Mouse (Mus musculus) liver, embryonic 14.5 days (tissue): Measurements from ENCODE around the gene Zfp146. TPM values are rescaled to one million over a fixed set of nuclear protein-coding genes. Genes with fewer than 3 reads are reported as not detected.
A peak's percentile ranks its signal among the peaks of the same experiment; 100 is the strongest.

Experiments
- ATAC-seq: fragments of 200-750 bp; cut with Nextera tagmentation; 2 replicates; pipeline ENCODE4 v1.8.0; 2017; ENCODE audit warnings: moderate number of reproducible peaks, mild to moderate bottlenecking, moderate library complexity; ENCODE audit not compliant: insufficient read depth
- DNase-seq, 3 experiments: peaks; one replicate each; pipeline ENCODE4 v3.0.0-alpha.2; 2012 to 2013; ENCODE audit warnings: low read depth in 3 of 3, low spot score in 3 of 3
- H3K27ac ChIP-seq: fragments of 300-500 bp; sonication (generic); 2 replicates; pipeline ENCODE4 v1.5.1; 2014; ENCODE audit warnings: moderate library complexity, mild to moderate bottlenecking, control low read depth, inconsistent platforms
- H3K27me3 ChIP-seq: fragments of 300-500 bp; sonication (generic); 2 replicates; pipeline ENCODE4 v1.6.1; 2014; ENCODE audit warnings: mild to moderate bottlenecking, low read length, moderate library complexity; ENCODE audit not compliant: control insufficient read depth, insufficient read depth
- H3K36me3 ChIP-seq: fragments of 300-500 bp; sonication (generic); replicated peaks from 2 replicates; pipeline ENCODE4 v1.6.1; 2014; ENCODE audit warnings: low read depth; ENCODE audit not compliant: control insufficient read depth, insufficient read depth
- H3K4me1 ChIP-seq, 2 experiments: fragments of 200-500 bp in 1 of 2; fragments of 300-500 bp in 1 of 2; sonication (generic) in 1 of 2; replicated peaks; 2 replicates each; pipeline ENCODE4 v1.6.1; 2012 to 2014; ENCODE audit warnings: antibody characterized with exemption in 1 of 2, inconsistent platforms in 1 of 2, low read length in 1 of 2; ENCODE audit not compliant: control insufficient read depth in 2 of 2, insufficient read depth in 2 of 2
- H3K4me2 ChIP-seq: fragments of 300-500 bp; sonication (generic); 2 replicates; pipeline ENCODE4 v1.6.1; 2014; ENCODE audit warnings: low read depth, mild to moderate bottlenecking, control low read depth, moderate library complexity
- H3K4me3 ChIP-seq, 2 experiments: fragments of 200-500 bp in 1 of 2; fragments of 300-500 bp in 1 of 2; sonication (generic) in 1 of 2; 2 replicates each; pipeline ENCODE4 v1.5.1; 2012 to 2014; ENCODE audit warnings: low read depth in 2 of 2, low read length in 2 of 2, mild to moderate bottlenecking in 2 of 2, control low read depth in 1 of 2, inconsistent platforms in 1 of 2, moderate library complexity in 1 of 2; ENCODE audit not compliant: insufficient read depth in 1 of 2
- H3K9ac ChIP-seq: fragments of 300-500 bp; sonication (generic); replicated peaks from 2 replicates; pipeline ENCODE4 v1.6.1; 2014; ENCODE audit warnings: mild to moderate bottlenecking, control low read depth, moderate library complexity
- H3K9me3 ChIP-seq: fragments of 300-500 bp; sonication (generic); 2 replicates; pipeline ENCODE4 v1.6.1; 2016; ENCODE audit warnings: low read length, mixed read lengths; ENCODE audit not compliant: control insufficient read depth
- CTCF ChIP-seq: IDR thresholded peaks from 2 replicates; pipeline ENCODE4 v1.5.1; 2016; ENCODE audit warnings: antibody characterized with exemption, low read depth, control low read depth
- EP300 ChIP-seq: IDR thresholded peaks from 2 replicates; pipeline ENCODE4 v1.6.1; 2016; ENCODE audit warnings: antibody characterized with exemption, low read depth
- WGBS: fragments of 180-500 bp; shearing (Covaris S2); extraction: QIAGEN DNeasy Blood & Tissue Kit; methylation state at CpG from one replicate; pipeline ENCODE4 v1.1.7; 2014; ENCODE audit not compliant: insufficient replicate concordance; 5-methylcytosine and 5-hydroxymethylcytosine counted together
- polyA plus RNA-seq, 2 experiments: library from polyadenylated mRNA; depleted of rRNA in 1 of 2; stranded (reverse) in 1 of 2; unstranded in 1 of 2; fragments of >200 nt; fragmentation: Nextera tagmentation in 1 of 2; extraction: Ambion mirVana in 1 of 2; gene quantifications; 2 replicates each; pipeline versions ENCODE4 v1.2.1 to v1.2.3; 2012 to 2014

Gene Zfp146
- polyA plus RNA-seq (2012; rRNA removed) (13.5 and 20.8 TPM in 2 replicates), polyA plus RNA-seq (2014; fragmentation: Nextera tagmentation; extraction: Ambion mirVana) (4.2 and 4.4 TPM in 2 replicates)

GRCm38 (mm10) chr7:30169583-30170282, at the start of gene Zfp146:
Zfp146 (minus strand) TSS chr7:30169750.
- Histone ChIP-seq H3K36me3 (peaks cover 4% of the 10 kb centered on the region), H3K4me3 (peak within 1 kb of the TSS; percentile 85 to 100), H3K9me3 (no peaks in the 10 kb centered on the region; the same call in 1 of the 2 replicates), H3K27ac (peak within 1 kb of the TSS; percentile 72), H3K9ac (peak within 1 kb of the TSS; percentile 95), H3K4me1 (peaks cover 12 to 13% of the 10 kb centered on the region in 2 experiments), H3K27me3 (no peaks in the 10 kb centered on the region), H3K4me2 (peak within 1 kb of the TSS; percentile 71)
- DNase-seq (peak; percentile 91 to 93 (median 92)), ATAC-seq (peak; percentile 99)
- TF ChIP-seq CTCF (no peak), EP300 (no peak)
- WGBS: under 1% methylated on average over 36 of the region's 36 CpGs

GRCm38 (mm10) chr7:30217277-30217676, 47.7 kb upstream of the Zfp146 start:
- ATAC-seq (no peak), DNase-seq (no peak)
- H3K27me3 ChIP-seq: no peaks in the 10 kb centered on the region
- H3K4me3 ChIP-seq: no peak overlapping the region
- no peak overlapping the region for H3K9ac ChIP-seq
- H3K27ac ChIP-seq: no peak overlapping the region
- peaks cover 0 to 11% of the 10 kb centered on the region in 2 experiments; a peak in 3 of 4 replicates for H3K4me1 ChIP-seq
- no peak overlapping the region for H3K4me2 ChIP-seq
- WGBS: 66% methylated on average over 2 of the region's 2 CpGs
- no peaks in the 10 kb centered on the region for H3K9me3 ChIP-seq
- TF ChIP-seq CTCF (no peak), EP300 (no peak)
- no peaks in the 10 kb centered on the region for H3K36me3 ChIP-seq

- ATAC-seq: peak; percentile 41; the same call in 1 of the 2 replicates
- Histone ChIP-seq H3K9me3 (no peaks in the 10 kb centered on the region), H3K36me3 (no peaks in the 10 kb centered on the region), H3K27ac (no peak overlapping the region), H3K27me3 (no peaks in the 10 kb centered on the region), H3K9ac (no peak overlapping the region), H3K4me2 (peak overlapping the region; percentile 45), H3K4me1 (peaks cover 0 to 5% of the 10 kb centered on the region in 2 experiments; a peak in 2 of 4 replicates), H3K4me3 (no peak overlapping the region)
- DNase-seq: peak; percentile 59 to 68 (median 67)
- TF ChIP-seq CTCF: peak; percentile 98
- no peak for TF ChIP-seq EP300
- WGBS: 1% methylated on average over 15 of the region's 16 CpGs
Observed at GRCm38 (mm10) chr7:30216723-30217151, 47.2 kb upstream of the Zfp146 start.

DNA sequence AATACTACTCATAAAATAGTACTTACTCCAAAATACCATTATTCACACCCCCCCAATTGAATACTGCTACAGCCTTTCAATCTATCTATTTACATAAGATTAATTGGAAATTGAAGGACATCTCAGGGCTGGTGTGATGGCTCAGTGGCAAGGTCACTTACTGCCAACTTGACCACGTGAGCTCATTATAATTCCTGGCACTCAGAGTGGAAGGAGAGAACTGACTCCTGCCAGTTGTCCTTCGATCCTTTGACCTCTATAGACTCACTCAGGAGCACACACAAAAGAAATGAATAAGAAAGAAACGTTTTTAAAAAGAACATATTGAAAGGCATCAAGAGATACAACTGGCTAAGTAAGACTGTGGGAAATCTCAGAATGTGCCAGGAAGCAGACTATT, 46.3 kb upstream of the Zfp146 start:
- Histone ChIP-seq H3K36me3 (no peaks in the 10 kb centered on the region), H3K4me1 (peaks cover 0 to 5% of the 10 kb centered on the region in 2 experiments; a peak in 2 of 4 replicates), H3K4me2 (no peak overlapping the region), H3K9me3 (no peaks in the 10 kb centered on the region), H3K9ac (no peak overlapping the region), H3K27me3 (no peaks in the 10 kb centered on the region), H3K4me3 (no peak overlapping the region), H3K27ac (no peak overlapping the region)
- no peak for TF ChIP-seq EP300
- no peak for TF ChIP-seq CTCF
- DNase-seq: no peak
- WGBS: 72% methylated on average over 3 of the region's 3 CpGs
- ATAC-seq: no peak

- ATAC-seq (no peak), DNase-seq (no peak)
- H3K27me3 ChIP-seq: no peaks in the 10 kb centered on the region
- no peak overlapping the region for H3K9ac ChIP-seq
- 67% methylated on average over 3 of the region's 3 CpGs for WGBS
- peaks cover 0 to 3% of the 10 kb centered on the region in 2 experiments; a peak in 2 of 4 replicates for H3K4me1 ChIP-seq
- no peak overlapping the region for H3K4me2 ChIP-seq
- H3K27ac ChIP-seq: no peak overlapping the region
- TF ChIP-seq EP300 (no peak), CTCF (no peak)
- H3K36me3 ChIP-seq: no peaks in the 10 kb centered on the region
- H3K9me3 ChIP-seq: no peaks in the 10 kb centered on the region
- H3K4me3 ChIP-seq: no peak overlapping the region
Observed at GRCm38 (mm10) chr7:30213881-30214280, 44.3 kb upstream of the Zfp146 start.
